Mouse (Mus musculus) left cerebral cortex, adult 18-20 months (tissue): ENCODE measurements at regions not wholly inside any gene's neighbourhood (a gene's known extent, or its start where the extent isn't known, plus 50 kb on each side); places are given as distances from the start of the nearest gene placed in this dataset.

ENCODE experiments used
- DNase-seq, 2 experiments: peaks; one replicate each; pipeline ENCODE4 v3.0.0; 2021 to 2022; ENCODE audit warnings: low spot score in 2 of 2, mixed read lengths in 1 of 2

DNA sequence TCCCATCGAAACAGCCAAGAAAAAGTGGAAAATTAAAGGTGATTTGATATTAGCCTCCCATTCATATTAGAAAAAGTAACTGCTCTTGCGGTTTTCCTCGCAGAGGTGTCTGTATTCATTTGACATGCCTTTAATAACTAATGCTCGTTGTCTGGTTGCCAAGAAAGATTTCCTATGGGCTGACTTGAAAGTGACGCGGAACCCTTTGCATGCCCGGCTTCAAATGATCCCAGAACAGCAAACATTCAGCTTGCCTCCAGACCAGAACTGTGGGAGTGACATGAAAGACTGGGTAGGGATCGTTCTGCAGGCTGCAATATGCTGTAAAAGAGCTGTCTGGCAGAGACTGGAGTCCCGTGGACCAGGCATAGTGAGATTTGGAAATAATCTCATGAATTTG is 81.9 kb upstream of the Pkdcc start:
- no peak for DNase-seq

DNA sequence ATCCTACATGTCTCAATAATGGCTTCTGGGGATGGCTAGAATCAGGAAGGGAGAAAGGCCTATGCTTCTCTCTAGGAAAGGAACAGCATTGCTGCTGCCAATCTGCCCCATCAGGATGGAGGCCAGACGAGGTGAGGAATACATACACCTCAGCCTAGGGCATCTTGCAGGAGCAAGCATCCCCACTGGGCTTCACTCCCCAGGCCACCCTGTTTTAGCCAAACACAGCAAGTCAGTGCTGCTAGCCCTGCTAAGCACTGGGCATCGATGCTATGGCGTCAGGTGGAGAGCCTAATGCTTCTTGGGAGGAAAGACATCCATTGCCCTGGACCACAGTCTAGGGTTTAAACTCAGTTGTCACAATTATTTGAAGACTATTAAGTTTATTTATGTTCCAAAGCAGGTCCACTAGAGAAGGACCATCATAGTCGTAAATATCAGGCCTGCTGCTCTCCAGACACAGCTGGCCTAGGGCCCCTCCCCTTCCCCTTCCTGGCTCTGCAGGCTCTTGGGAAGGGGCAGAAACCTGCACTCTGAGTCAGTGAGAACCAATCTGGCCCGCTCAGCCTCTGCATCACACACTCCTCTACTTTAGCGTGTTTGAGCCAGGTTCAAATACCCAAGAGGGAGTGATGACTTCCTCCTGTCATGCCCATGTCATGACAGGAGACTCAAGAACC is 79.5 kb upstream of the Pkdcc start:
- DNase-seq = no peak

DNA sequence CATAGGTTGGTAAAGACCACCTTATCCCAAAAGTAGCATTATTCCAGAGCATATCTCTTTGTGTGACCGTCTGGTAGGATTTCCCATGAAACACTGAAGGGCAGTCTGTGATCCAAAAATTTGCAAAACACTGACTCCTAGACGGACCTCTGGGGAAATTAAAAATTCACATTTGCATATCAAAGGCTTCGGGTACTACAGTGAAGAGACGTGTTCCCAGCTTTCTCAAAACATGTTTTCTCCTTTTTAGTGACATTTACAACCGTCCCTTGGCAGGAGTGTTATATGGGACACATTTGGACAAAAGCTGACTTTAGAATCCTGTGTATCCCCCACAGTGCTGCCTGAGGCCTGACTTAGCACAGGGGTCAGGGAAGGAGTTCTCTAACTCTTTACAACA is 78.8 kb upstream of the Pkdcc start:
- no peak for DNase-seq

DNA sequence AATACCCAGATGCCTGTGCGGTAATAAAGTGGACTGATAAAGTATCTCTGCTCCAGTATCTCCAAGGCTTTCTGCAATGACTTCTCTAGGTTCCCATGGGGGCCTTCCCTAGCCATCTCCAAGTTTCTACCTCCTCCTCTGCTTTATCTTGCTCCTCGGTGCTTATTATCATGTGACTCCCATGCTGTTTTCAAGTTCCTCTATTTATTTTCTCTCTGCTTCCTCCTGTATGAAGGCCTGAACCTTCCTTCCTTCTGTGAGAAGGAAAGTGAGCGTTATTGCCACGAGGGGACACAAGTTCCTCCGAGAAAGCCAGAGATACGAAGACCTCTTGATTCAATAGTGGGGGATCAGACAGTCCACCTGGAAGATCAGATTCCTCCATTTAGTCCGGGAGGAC is 77.4 kb upstream of the Pkdcc start:
- DNase-seq = no peak

DNA sequence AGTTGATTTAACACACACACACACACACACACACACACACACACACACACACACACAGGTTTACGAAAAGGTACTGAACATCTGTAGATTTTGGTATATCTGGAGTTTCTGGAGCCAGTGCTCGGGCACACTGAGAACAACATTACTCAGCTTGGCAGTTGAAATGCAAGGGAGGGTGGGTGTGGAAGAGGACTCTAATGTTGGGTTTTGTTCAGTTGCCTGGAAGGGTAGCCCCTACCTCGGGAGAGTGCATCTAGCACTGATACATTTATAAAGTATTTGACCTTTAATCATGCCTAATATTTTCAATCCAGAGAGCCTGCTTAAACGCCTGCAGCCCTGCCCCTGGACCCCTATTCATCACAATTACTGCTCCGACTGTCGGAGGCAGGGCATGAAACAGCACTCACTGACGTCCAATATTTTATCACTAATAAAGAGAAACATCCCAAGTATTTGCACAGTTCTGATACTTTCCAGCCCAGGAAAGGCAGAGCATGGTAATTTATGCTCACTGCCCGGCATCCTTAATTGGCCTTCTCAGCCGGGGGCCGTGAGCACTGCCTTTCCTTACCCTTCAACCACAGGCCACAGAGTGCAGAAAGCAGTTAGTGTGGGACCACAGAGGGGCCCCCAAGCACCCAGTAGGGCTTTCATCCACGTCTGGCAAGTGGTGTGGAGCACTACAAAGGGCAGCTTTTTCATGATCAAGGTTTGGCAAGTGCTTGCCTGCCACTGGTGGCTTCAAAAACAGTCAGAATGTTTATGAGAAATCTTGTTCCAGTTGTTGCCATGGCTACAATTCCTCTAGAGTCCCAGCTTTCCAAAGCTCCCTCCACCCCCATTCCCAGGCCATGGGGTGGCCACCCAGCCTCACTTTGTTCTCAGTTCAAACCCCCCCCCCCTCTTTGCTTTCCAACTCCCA is 76.3 kb upstream of the Pkdcc start:
- no peak for DNase-seq

DNA sequence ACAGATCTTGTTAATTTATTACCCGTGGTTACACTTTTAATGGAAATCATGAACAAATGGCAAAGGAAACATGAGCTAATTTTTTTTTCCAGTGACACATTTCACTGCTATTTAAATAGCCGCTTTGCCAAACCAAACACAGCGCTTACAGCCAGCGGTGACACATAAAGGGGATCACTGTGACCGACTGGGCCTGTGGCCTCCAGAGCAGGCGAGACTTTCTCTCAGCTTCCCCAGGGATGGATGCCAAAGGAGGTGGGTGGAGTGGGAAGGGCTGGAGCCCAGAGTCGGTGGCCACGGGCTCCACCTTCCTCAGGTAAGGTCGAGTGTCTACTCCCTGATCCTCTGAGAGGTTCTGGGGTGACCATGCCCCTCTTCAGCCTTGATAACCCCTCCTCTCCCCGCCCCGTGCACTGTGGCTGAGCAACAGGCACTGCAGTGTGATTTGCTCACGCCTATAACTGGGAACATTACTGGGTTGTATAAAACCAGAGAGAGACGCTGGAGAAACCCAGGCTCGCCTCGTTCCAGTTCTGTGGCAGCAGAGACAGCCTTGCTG is 66.6 kb upstream of the Pkdcc start:
- DNase-seq = no peak

DNA sequence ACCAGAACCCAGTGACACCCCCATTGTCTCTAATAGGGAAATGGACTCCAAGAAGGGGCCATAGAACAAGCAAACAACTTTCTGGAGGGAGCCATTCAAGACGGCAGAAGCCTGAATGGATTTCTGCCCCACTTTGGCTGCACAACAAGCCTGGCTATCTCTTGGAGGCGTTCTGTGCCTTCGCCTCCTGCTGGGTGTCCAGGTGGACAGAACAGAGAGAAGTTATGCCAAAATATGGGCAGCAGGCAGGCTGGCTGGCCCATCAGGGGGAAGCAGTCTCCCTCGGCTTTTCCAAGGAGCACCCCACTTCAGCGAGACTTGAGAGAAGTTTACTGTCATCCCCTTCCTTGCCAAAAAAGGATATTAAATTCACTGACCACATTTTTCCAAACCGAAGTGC is 65.8 kb upstream of the Pkdcc start:
- DNase-seq = no peak

DNA sequence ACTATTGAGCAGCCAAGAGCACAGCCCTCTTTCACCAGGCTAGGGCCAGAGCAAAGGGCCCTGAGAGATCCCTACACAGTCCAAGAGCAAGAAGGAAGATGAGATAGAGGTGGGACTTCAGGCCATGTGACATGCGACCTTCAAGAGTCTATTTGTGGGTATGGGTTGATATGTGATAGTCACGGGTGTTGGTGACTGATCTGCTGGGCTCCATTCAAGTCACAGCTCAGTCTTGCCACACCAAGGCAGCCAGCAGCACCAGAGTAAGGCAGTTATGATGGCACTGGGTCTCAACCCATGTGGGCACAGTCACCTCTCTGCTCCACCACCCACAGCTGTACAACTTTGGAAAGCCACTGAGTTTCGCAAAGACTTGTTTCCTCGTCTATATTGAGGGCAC is 60.0 kb upstream of the Pkdcc start:
- DNase-seq = no peak

DNA sequence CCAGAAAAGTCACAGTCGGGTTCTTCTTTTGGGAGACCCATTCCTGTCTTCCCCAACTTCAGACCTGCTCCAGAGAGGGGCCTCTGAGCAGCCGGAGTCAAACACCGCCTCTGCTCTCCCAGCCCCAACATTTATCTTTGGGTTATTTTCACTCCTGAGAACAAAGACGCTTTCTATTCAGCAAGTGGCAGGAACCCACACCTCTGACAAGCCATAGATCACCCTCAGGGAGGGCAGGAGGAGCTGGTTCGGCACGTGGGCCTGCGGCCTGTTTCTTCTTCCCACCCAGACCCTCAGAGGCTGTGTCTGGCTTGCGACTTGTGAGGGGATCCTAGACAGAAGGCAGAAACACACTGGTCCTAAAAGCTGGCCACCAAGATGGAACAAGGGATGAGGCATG is 58.4 kb upstream of the Pkdcc start:
- no peak for DNase-seq

DNA sequence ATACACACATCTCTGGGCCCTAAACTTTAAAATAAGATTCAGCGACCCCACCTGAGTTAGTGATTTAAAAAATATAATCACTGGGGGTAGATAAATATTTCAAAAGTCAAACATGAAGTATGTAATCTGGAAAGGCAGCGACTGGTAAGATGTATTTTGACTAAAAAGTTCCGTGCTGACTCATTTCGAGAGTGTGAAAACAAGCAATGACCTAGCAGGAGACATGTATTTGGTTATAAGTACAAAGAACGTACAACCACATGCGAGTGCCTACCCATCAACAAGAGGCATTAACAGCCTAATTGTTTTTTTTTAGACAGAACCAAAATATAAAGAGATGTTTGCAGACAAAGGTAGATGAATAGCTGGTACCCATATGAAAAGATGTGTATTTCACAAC is 57.0 kb upstream of the Pkdcc start:
- no peak for DNase-seq

DNA sequence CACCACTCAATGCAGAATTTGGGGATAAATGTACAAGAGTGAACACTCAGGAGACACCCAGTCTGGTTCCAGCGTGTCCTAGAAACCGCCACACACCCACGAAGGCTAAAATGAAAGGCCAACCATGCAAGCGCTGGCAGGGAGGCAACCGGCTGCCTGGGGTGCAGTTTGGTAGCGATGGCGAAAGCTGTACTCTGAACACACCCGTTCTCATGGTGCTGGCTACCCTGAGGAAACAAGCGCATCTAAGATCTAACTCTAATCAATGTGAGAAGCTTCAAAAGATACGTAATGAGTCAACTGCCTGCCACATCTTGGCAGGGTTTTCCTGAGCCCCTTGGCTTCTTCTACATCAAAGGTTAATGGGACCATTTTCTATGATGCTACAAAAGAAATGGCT is 56.4 kb upstream of the Pkdcc start:
- no peak for DNase-seq

DNA sequence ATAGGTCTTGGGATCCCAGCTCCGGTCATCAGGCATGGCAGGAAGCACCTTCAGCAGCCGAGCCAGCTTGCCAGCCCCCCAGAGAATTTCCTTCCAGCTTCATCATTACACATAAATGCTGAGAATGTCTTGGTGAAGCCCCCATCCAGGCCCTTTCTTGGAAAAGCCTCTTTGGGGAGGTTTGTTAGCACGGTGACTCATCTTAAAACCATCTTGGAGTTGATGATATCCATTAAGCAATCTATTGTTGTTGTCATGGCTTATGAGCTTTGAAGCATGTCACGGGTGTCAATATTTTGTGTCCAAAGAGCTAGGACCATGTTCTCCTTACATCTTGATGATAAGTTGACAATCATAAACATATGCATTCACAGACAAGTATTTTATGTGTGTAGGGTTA is 55.5 kb upstream of the Pkdcc start:
- no peak for DNase-seq

DNA sequence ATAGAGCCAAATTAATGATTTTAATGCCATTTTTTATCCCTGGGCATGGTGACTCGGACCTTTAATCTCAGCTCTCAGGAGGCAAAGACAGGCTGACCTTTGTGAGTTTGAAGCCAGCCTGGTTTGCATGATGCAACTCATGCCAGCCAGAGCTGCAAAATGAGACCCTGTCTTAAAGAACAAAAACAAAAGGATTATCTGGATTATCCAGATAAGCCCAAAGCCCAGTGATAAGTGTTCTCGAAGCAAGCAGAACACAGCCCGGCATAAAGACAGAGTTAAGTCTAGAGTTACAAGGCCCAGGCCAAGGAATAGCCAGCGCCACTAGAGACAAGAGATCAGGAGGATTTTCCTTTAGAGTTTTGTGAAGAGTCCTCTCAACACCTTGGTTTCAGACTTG is 54.8 kb upstream of the Pkdcc start:
- DNase-seq = no peak

DNA sequence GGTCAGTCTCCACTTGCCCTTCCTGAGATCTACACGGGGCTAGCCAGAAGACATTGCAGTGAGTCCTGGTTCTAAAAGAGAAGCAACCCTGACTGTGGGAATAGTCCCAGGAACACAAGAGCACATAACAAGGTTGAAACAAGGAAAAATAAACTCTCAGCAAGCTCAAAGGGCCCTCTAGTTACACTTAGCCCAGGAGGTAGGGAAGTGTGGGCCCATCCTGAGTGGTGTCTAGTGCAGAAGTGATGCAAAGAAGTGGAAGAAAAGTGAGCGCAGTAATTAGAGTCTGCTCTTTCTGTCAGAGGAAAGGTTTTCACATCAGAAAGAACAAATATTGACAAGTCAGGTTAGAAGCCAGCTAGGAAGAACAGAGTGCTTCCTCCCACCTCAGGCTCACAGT is 53.4 kb upstream of the Pkdcc start:
- DNase-seq = no peak

DNA sequence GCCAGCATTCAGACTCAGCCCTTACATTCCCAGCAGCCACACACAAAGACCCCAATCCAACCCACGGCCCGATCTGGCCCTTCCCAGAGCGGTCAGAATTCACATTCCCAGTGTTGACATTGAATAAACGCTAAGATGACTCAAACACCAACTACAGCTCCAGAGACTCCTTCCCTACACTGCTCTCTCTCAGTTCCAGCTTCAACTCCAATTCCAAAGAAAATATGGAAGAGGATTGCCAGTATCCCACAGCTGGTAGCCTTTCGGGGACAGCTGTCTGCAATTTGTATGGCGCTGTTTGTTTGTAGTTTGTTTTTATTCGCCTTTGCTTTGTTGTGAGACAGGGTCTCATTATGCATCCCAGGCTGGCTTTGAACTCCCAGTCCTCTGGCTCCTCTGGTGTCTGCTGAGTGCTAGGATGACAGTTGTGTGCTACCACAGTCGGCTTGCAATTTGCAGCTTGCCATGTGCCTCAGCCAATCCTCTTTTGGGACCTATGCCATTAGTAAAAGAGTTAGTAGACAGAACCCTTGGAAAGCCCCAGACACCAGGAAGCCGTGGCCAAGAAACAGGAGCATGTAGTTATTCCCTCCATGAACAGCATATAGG is 51.0 kb upstream of the Pkdcc start:
- no peak for DNase-seq

DNA sequence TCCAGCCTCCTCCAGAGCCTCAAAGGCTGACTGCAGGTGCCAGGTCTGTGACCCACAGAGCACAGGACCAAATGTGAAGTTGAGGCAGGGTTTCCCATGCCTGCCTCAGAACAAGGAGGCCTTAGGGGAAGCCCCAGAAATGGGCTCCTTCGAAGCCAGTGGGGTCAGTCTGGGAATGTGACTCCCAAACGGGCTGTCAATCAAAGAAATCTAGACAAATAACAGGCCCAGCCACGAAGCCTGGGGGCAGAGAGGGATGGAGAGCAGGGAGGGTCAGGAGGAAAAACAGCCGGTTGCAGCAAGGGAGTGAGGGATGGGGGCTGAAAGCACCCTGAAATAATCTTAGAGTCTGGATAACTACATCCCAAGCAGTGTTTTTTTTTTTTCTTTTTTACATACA is 50.4 kb upstream of the Pkdcc start:
- no peak for DNase-seq

DNA sequence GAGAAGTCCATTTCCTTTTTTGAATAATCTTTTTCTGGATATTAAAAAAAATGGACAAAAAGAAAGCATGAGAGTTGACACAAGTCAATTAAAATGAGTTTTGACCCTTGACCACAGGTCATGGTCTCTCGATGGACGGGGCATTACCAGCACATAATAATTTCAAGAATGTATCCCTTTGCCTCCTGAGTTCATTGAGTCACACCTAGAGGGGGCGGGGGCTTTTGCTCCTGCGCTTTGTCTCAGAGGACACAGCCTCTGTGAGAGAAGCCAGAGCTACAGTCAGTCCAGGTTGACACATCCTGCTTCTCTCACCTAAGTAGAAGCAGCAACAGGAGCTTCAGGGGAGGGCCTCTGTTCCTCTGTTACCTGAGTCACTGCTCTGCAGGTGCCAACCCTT is 50.0 kb upstream of the Pkdcc start:
- no peak for DNase-seq
